Mouse (Mus musculus) heart, postnatal 36 days (tissue): ENCODE measurements around the gene Nat8f4. TPM values are rescaled to one million over a fixed set of nuclear protein-coding genes. Genes with fewer than 3 reads are reported as not detected.
A peak's percentile ranks its signal among the peaks of the same experiment; 100 is the strongest.
"Not testable (repeated sequence)": the region's sequence is repeated elsewhere in the genome, so short reads cannot be mapped to it uniquely, and the experiment has no call there.

Experiments used
- DNase-seq, 2 experiments: peaks; one replicate each; pipeline ENCODE4 v3.0.0; 2021 to 2022
- intact Hi-C: fragments of 180-260 bp; cut with DNase I; formaldehyde crosslinking; loops from one replicate; pipeline ENCODE4 v1.15.1; 2025
- total RNA-seq, 2 experiments: library from RNA; stranded (reverse); gene quantifications; 2 replicates each; pipeline ENCODE4 v1.2.3; 2021

Nat8f4 gene
- total RNA-seq, 2 experiments from 2014 or later = 0.61 to 0.95 TPM

- no peak for DNase-seq
- intact Hi-C loops = no loop called here
These were observed 3.7 kb upstream of the Nat8f4 start for GRCm38 (mm10) chr6:85908341-85908740.

GRCm38 (mm10) chr6:85906911-85907351, 2.2 kb upstream of the Nat8f4 start:
- intact Hi-C loops = not testable (repeated sequence)
- DNase-seq = peak in 1 of 2 experiments; percentile 13

DNA sequence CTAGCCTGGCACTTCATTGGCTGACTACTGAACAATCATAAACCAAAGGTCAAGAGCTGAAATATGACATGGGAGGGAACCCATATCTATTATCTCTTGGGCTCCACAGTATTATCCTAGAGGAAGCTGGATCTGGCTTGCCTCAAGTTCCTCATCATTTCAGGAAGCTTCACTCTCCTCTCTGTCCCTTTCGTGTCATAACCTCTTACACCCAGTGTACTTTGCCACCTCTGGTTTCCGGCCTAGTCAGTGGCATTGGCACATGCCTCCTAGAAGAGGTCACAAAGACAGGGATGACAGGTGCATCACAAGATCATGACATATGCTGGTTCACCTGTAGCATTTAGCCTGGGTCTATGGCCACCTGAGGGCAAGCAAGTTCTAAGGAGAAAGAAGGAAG, 2.4 kb downstream of the Nat8f4 start:
- DNase-seq = no peak
- intact Hi-C loops = no loop called here

DNA sequence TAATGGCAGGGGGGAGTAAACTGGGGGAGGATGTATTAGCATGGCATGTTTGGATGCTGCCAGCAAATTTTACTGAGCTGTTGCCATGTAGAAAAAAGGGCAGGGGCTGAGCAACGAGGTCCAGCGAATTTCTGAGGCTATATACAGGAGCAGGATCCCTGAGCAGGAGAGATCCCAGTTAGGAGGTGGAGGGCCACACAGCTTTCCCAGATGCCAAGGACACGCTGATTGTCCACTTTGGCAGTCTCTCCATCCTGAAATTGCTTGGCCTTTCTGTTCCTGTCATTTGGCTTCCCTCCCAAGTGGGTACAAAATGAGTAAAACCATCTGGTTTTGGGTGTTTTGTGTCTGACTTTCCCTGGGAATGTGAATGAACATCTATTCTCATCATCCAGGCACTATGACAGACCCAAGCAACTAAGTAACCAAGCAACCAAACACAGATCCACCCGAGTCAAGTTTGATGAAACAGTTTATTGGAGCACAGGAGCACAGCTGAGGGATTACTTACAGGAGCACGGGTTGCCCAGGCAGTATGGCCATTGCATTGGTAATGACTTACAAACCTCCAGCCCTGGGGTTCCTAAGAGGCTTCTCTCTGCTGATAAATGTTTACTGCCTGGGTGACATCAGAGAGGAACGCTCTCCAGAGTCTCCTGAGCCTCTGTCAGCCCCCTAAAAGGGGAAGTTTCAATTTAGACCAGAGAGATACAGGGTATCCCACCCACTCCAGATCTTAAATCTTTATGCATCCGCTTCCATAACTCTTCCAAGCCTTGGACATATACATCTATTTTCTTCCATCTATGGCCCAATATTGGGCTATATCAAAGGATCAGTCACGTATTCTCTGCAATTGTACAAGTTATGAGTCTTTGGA, 5.8 kb downstream of the Nat8f4 start:
- DNase-seq, intact Hi-C loops: not testable (repeated sequence)

GRCm38 (mm10) chr6:85895061-85895648, 9.5 kb downstream of the Nat8f4 start:
- intact Hi-C loops = not testable (repeated sequence)
- DNase-seq = peak in 1 of 2 experiments; percentile 31

GRCm38 (mm10) chr6:85888961-85889360, 15.7 kb downstream of the Nat8f4 start:
- no peak for DNase-seq
- intact Hi-C loops = no loop called here

DNA sequence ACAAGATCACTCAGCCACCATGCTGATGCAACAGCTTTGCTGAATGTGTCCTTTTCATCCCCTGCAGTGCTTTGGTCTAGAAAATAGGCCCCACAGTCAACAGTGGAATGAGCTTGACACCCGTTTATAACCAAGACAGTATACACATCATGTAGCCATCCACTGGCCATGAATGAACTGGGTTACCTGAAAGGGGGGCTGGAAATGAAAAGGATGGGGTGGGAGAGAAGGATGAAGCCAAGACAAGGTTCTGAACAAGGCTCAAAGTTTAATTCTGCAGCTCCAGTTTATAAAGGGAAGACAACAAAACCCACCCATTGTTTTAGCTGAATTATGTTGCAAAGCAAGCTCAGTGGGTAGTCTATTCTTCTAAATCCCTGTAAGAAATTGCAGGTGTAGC, 20.4 kb downstream of the Nat8f4 start:
- DNase-seq = no peak
- intact Hi-C loops = no loop called here

DNA sequence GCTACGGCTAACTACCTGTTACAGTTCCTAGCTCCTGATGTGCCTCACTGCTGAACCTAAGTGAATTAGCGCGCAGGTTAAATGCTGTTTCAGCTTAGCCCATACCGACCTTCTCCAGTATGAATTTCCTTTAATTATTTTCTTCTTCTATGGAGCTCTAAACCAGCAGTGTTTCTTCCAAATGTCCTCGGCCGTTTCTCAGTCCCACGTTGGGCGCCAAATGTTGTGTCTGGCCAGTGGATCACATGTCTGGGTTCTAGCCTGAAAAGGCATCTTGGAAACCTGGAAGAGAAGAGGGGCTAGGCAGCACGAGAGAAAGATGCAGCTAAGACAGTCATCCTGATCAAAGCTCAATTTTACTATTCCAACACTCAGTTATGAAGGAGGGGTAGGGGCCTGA, 21.4 kb downstream of the Nat8f4 start:
- intact Hi-C loops, DNase-seq: not testable (repeated sequence)

DNA sequence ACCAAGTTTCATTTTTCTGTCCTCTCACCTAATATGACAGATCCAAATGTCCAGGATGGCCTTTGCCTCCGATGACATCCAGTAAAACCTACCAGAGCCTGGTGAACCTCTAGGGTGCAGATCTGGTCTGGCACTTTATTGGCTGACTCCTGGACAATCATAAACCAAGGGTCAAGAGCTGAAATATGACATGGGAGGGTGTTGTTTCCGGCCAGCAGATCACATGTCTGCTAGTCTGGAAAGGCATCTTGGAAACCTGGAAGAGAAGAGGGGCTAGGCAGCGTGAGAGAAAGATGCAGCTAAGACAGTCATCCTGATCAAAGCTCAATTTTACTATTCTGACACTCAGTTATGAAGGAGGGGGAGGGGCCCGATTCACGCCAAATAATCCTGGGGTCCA, 35.7 kb downstream of the Nat8f4 start, which contains the start of gene Nat8f2:
Gene Nat8f2 (minus strand): TSS at position 153 of the 400 bp plus-strand sequence.
- intact Hi-C loops, DNase-seq: not testable (repeated sequence)

DNA sequence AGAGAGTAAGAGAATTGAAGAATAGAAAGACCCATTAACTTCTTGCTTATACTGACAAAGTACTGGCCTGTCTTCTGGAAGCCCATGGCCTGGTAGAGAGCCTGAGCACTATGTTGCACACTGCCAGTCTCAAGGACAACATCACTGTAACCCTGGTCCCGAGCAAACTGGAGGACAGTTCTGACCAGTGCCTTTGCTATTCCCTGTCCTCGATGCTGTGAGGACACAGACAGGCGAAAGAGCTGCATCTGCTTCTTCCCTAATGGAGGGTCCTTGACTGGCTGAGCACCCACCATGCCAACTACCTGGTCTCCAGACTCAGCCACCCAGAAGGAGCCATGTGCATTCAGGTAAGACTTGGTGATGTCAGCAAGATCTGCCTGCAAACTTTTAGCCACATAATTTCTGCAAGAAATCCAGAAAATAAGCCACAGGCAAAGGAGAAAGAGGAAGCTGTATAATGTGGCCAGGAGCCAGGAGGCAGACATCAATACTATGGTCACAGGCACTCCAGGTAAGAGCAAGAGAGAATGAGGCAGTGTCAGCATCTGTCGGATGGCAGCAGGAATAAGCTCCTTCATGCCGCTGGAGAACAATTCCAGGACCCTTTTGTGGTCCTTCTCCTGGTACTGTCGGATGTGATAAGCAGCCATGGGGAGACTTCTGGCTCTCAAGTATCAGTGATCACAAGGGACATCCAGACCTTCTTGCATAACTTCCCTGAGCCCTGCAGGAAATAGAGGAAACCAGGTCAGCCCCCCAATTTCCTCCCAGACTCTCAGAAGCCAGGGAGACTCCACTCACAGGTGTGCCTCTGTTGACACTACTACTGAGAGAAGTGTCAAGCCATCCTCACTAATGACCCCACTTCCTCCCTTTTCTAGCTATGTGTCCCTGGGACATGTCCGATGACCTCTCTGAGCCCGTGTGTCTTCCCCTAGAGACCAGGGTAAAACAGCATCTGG, 36.7 kb downstream of the Nat8f4 start:
- intact Hi-C loops = no loop called here
- no peak for DNase-seq

- DNase-seq, intact Hi-C loops: not testable (repeated sequence)
These were observed 37.7 kb downstream of the Nat8f4 start for GRCm38 (mm10) chr6:85866995-85867394.

- DNase-seq, intact Hi-C loops: not testable (repeated sequence)
These were observed 38.5 kb downstream of the Nat8f4 start for GRCm38 (mm10) chr6:85866166-85866565.

DNA sequence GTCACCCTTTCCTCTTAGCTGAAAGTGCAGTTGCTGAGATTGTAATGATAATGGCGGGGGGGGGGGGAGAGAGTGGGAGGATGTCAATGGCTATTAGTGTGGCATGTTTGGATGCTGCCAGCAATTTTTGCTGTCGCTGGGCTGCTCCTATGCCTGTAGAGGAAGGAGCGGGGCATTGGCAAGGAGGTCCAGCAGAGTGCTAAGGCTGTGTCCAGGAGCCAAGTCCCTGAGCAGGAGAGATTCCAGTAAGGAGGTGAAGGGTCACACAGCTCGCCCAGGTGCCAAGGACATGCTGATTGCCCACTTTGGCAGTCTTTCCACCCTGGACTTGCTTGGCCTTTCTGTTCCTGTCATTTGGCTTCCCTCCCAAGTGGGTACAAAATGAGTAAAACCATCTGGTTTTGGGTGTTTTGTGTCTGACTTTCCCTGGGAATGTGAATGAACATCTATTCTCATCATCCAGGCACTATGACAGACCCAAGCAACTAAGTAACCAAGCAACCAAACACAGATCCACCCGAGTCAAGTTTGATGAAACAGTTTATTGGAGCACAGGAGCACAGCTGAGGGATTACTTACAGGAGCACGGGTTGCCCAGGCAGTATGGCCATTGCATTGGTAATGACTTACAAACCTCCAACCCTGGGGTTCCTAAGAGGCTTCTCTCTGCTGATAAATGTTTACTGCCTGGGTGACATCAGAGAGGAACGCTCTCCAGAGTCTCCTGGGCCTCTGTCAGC, 39.6 kb downstream of the Nat8f4 start:
- DNase-seq, intact Hi-C loops: not testable (repeated sequence)

DNA sequence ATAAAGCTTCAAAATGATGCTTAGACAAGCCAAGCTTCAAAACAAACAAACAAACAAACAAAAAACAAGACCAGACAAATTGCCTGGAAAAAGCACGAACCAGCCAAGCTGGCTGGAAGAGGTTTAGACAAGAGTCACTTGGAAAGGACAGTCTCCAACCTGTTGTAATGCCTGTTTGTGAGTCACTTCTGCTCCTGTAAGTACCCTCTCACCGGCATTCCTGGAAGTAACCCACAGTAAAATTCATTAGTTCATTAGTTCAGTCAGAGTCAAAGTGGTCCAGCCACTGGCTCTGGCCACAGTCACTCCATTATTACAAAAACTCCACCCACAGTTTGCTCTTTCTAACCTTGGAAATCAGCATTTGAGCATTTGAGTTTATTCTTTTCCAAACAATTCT, 40.8 kb downstream of the Nat8f4 start:
- intact Hi-C loops = no loop called here
- no peak for DNase-seq

DNA sequence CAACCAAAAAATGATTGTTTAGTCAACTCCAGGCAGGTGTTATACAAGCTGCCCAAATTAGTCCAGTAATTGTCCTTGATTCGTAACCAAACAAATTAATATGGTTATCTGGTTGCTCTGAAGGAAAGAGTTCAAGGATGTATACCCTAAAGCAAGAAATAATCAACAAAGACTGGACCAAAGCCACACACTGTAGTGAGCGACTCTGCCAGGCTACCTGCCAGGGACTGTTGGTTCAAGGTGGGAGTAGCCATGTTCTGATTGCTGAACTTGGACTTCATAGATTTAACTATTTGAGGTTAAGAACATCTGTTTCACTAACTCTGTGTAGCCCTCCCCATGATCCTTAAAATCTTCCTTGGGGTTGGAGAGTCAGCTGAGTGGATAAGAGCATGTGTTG, 41.5 kb downstream of the Nat8f4 start:
- DNase-seq = no peak
- intact Hi-C loops = no loop called here

- intact Hi-C loops = no loop called here
- DNase-seq = no peak
These were observed 42.1 kb downstream of the Nat8f4 start for GRCm38 (mm10) chr6:85862565-85862964.

DNA sequence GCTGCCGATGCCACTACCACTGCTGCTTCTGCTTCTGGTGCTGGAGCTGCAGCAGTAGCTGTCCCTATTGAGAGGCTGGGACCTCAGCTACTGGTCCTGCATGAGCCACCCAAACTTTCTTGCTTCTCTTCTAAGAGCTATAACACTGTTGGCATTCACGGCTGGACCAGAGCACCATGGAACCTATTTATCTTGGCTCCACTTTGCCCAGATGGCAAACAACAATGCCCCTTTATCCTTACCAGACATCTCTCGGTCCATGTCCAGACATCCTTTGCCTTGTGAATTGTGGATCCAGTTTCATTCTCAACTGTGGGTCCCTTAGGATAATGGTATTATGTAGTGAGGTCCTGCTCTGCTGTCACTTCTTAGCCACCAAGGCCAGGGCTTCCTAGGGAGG, 43.4 kb downstream of the Nat8f4 start:
- no peak for DNase-seq
- intact Hi-C loops = no loop called here

- intact Hi-C loops = no loop called here
- peak; percentile 51 to 56 for DNase-seq
These were observed 48.4 kb downstream of the Nat8f4 start for GRCm38 (mm10) chr6:85856194-85856678.

DNA sequence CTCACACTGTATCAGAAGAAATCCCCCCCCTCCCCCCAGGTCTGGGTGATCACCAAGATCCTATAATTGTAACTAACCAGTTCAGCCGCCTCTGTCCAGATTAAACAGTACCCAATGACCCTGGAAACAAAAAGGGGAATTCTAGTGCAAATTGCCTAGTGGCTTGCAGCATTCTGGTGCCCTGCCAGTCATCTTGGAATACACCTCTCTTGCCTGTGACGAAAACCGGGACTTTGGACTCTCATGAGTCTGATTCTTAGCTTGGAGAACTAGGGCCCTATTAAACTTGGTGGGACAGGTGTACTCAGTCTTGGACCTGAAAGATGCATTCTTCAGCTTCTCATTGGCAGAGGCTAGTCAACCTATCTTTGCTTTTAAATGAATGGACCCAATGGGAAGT, 51.2 kb downstream of the Nat8f4 start:
- no peak for DNase-seq
- intact Hi-C loops = no loop called here
